Mouse (Mus musculus): ENCODE results near the gene Ppib. TPM values are rescaled to one million over a fixed set of nuclear protein-coding genes. Genes with fewer than 3 reads are reported as not detected.

Gene Ppib
- polyA plus RNA-seq, 1 experiment = 117 TPM

GRCm38 (mm10) chr9:66043241-66043640 is 16.8 kb upstream of the Ppib start:
- H3K4me3 ChIP-seq (ENCODE audit: extremely low read depth, insufficient read depth, insufficient read length) = no peak overlapping the region
- H3K27me3 ChIP-seq (ENCODE audit: control insufficient read depth, insufficient read depth, low read length) = no peaks in the 10 kb centered on the region
- peaks cover 12% of the 10 kb centered on the region for H3K36me3 ChIP-seq (ENCODE audit: control insufficient read depth, insufficient read depth, low read length)
- TF ChIP-seq POLR2A (IDR thresholded peaks at IDR 0.05; ENCODE audit: low read depth, low read length) (no peak), CTCF (IDR thresholded peaks at IDR 0.05; ENCODE audit: extremely low read depth, insufficient read depth, insufficient read length, insufficient replicate concordance) (no peak)
- no peak overlapping the region for H3K27ac ChIP-seq (ENCODE audit: insufficient read depth, low read length)
- H3K4me1 ChIP-seq (ENCODE audit: control insufficient read depth, insufficient read depth, insufficient read length) = no peaks in the 10 kb centered on the region
- 95% methylated on average over 3 of the region's 3 CpGs for WGBS
- no peak for DNase-seq (ENCODE audit: low read depth in 1 of 2, low spot score in 2 of 2)

- no peak for DNase-seq (ENCODE audit: low read depth in 1 of 2, low spot score in 2 of 2)
- H3K36me3 ChIP-seq (ENCODE audit: control insufficient read depth, insufficient read depth, low read length) = no peaks in the 10 kb centered on the region
- WGBS = 81% methylated on average over 6 of the region's 6 CpGs
- H3K27ac ChIP-seq (ENCODE audit: insufficient read depth, low read length) = no peak overlapping the region
- no peaks in the 10 kb centered on the region for H3K27me3 ChIP-seq (ENCODE audit: control insufficient read depth, insufficient read depth, low read length)
- H3K4me1 ChIP-seq (ENCODE audit: control insufficient read depth, insufficient read depth, insufficient read length) = no peaks in the 10 kb centered on the region
- no peak overlapping the region for H3K4me3 ChIP-seq (ENCODE audit: extremely low read depth, insufficient read depth, insufficient read length)
- no peak for TF ChIP-seq POLR2A (IDR thresholded peaks at IDR 0.05; ENCODE audit: low read depth, low read length)
- no peak for TF ChIP-seq CTCF (IDR thresholded peaks at IDR 0.05; ENCODE audit: extremely low read depth, insufficient read depth, insufficient read length, insufficient replicate concordance)
Observed at GRCm38 (mm10) chr9:66049931-66050601, 10.0 kb upstream of the Ppib start.

GRCm38 (mm10) chr9:66051493-66051892 is 8.5 kb upstream of the Ppib start:
- no peaks in the 10 kb centered on the region for H3K27me3 ChIP-seq (ENCODE audit: control insufficient read depth, insufficient read depth, low read length)
- no peak for DNase-seq (ENCODE audit: low read depth in 1 of 2, low spot score in 2 of 2)
- TF ChIP-seq POLR2A (IDR thresholded peaks at IDR 0.05; ENCODE audit: low read depth, low read length) (no peak), CTCF (IDR thresholded peaks at IDR 0.05; ENCODE audit: extremely low read depth, insufficient read depth, insufficient read length, insufficient replicate concordance) (no peak)
- no peaks in the 10 kb centered on the region for H3K36me3 ChIP-seq (ENCODE audit: control insufficient read depth, insufficient read depth, low read length)
- no peak overlapping the region for H3K27ac ChIP-seq (ENCODE audit: insufficient read depth, low read length)
- WGBS = 75% methylated on average over 4 of the region's 4 CpGs
- H3K4me1 ChIP-seq (ENCODE audit: control insufficient read depth, insufficient read depth, insufficient read length) = no peaks in the 10 kb centered on the region
- H3K4me3 ChIP-seq (ENCODE audit: extremely low read depth, insufficient read depth, insufficient read length) = no peak overlapping the region

GRCm38 (mm10) chr9:66052731-66053130 is 7.3 kb upstream of the Ppib start:
- no peak overlapping the region for H3K27ac ChIP-seq (ENCODE audit: insufficient read depth, low read length)
- H3K27me3 ChIP-seq (ENCODE audit: control insufficient read depth, insufficient read depth, low read length) = no peaks in the 10 kb centered on the region
- H3K36me3 ChIP-seq (ENCODE audit: control insufficient read depth, insufficient read depth, low read length) = no peaks in the 10 kb centered on the region
- H3K4me1 ChIP-seq (ENCODE audit: control insufficient read depth, insufficient read depth, insufficient read length) = no peaks in the 10 kb centered on the region
- DNase-seq (ENCODE audit: low read depth in 1 of 2, low spot score in 2 of 2) = no peak
- 93% methylated on average over 1 of the region's 1 CpGs for WGBS
- H3K4me3 ChIP-seq (ENCODE audit: extremely low read depth, insufficient read depth, insufficient read length) = no peak overlapping the region
- TF ChIP-seq CTCF (IDR thresholded peaks at IDR 0.05; ENCODE audit: extremely low read depth, insufficient read depth, insufficient read length, insufficient replicate concordance) (no peak), POLR2A (IDR thresholded peaks at IDR 0.05; ENCODE audit: low read depth, low read length) (no peak)

- no peaks in the 10 kb centered on the region for H3K27me3 ChIP-seq (ENCODE audit: control insufficient read depth, insufficient read depth, low read length)
- H3K4me1 ChIP-seq (ENCODE audit: control insufficient read depth, insufficient read depth, insufficient read length) = no peaks in the 10 kb centered on the region
- H3K36me3 ChIP-seq (ENCODE audit: control insufficient read depth, insufficient read depth, low read length) = no peaks in the 10 kb centered on the region
- no peak for DNase-seq (ENCODE audit: low read depth in 1 of 2, low spot score in 2 of 2)
- TF ChIP-seq CTCF (IDR thresholded peaks at IDR 0.05; ENCODE audit: extremely low read depth, insufficient read depth, insufficient read length, insufficient replicate concordance) = no peak
- TF ChIP-seq POLR2A (IDR thresholded peaks at IDR 0.05; ENCODE audit: low read depth, low read length) = no peak
- H3K4me3 ChIP-seq (ENCODE audit: extremely low read depth, insufficient read depth, insufficient read length) = no peak overlapping the region
- 76% methylated on average over 1 of the region's 1 CpGs for WGBS
- H3K27ac ChIP-seq (ENCODE audit: insufficient read depth, low read length) = no peak overlapping the region
Observed at GRCm38 (mm10) chr9:66053620-66054019, 6.4 kb upstream of the Ppib start.

- H3K27me3 ChIP-seq (ENCODE audit: control insufficient read depth, insufficient read depth, low read length) = no peaks in the 10 kb centered on the region
- H3K27ac ChIP-seq (ENCODE audit: insufficient read depth, low read length) = peak overlapping the region; percentile 77
- H3K4me3 ChIP-seq (ENCODE audit: extremely low read depth, insufficient read depth, insufficient read length) = peak overlapping the region; percentile 85
- H3K36me3 ChIP-seq (ENCODE audit: control insufficient read depth, insufficient read depth, low read length) = peaks cover 19% of the 10 kb centered on the region
- H3K4me1 ChIP-seq (ENCODE audit: control insufficient read depth, insufficient read depth, insufficient read length) = peaks cover 3% of the 10 kb centered on the region
- under 1% methylated on average over 20 of the region's 20 CpGs for WGBS
- no peak for DNase-seq (ENCODE audit: low read depth in 1 of 2, low spot score in 2 of 2)
- TF ChIP-seq CTCF (IDR thresholded peaks at IDR 0.05; ENCODE audit: extremely low read depth, insufficient read depth, insufficient read length, insufficient replicate concordance) = no peak
Observed at GRCm38 (mm10) chr9:66060308-66060647, 256 bp downstream of the Ppib start.

GRCm38 (mm10) chr9:66060986-66061385 is 964 bp downstream of the Ppib start:
- Histone ChIP-seq H3K4me3 (ENCODE audit: extremely low read depth, insufficient read depth, insufficient read length) (peak overlapping the region; percentile 2; the same call in 1 of the 2 replicates), H3K36me3 (ENCODE audit: control insufficient read depth, insufficient read depth, low read length) (peaks cover 26% of the 10 kb centered on the region), H3K27me3 (ENCODE audit: control insufficient read depth, insufficient read depth, low read length) (no peaks in the 10 kb centered on the region), H3K4me1 (ENCODE audit: control insufficient read depth, insufficient read depth, insufficient read length) (peaks cover 3% of the 10 kb centered on the region), H3K27ac (ENCODE audit: insufficient read depth, low read length) (no peak overlapping the region)
- TF ChIP-seq CTCF (IDR thresholded peaks at IDR 0.05; ENCODE audit: extremely low read depth, insufficient read depth, insufficient read length, insufficient replicate concordance) = no peak
- no peak for TF ChIP-seq POLR2A (IDR thresholded peaks at IDR 0.05; ENCODE audit: low read depth, low read length)
- WGBS = 52% methylated on average over 4 of the region's 4 CpGs
- no peak for DNase-seq (ENCODE audit: low read depth in 1 of 2, low spot score in 2 of 2)
